Mouse (Mus musculus): Measurements from ENCODE around the gene Tango2. TPM values are rescaled to one million over a fixed set of nuclear protein-coding genes. Genes with fewer than 3 reads are reported as not detected.

Gene Tango2
- polyA plus RNA-seq, 1 experiment from 2014 or later = 70.0 TPM

GRCm38 (mm10) chr16:18356961-18357360 lies 9.1 kb upstream of the Tango2 start:
- H3K4me1 ChIP-seq (ENCODE audit: control insufficient read depth, insufficient read depth, low read length) = no peaks in the 10 kb centered on the region
- no peaks in the 10 kb centered on the region for H3K9me3 ChIP-seq (ENCODE audit: control insufficient read depth, low read length)
- H3K36me3 ChIP-seq (ENCODE audit: control insufficient read depth, insufficient read depth, low read length) = peaks cover 21% of the 10 kb centered on the region; the same call in 1 of the 2 replicates
- no peak overlapping the region for H3K27ac ChIP-seq (replicated peaks; ENCODE audit: low read depth, low read length)
- H3K27me3 ChIP-seq (ENCODE audit: control insufficient read depth, insufficient read depth, low read length) = no peaks in the 10 kb centered on the region
- no peak for ATAC-seq (ENCODE audit: low FRiP score, low TSS enrichment)
- no peak overlapping the region for H3K9ac ChIP-seq (replicated peaks; ENCODE audit: low read length)
- H3K4me2 ChIP-seq (ENCODE audit: low read length) = no peak overlapping the region
- DNase-seq = no peak
- no peak overlapping the region for H3K4me3 ChIP-seq (replicated peaks; ENCODE audit: low read depth, low read length)
- WGBS = 92% methylated on average over 1 of the region's 1 CpGs

GRCm38 (mm10) chr16:18353106-18353505 lies 5.2 kb upstream of the Tango2 start:
- WGBS = 80% methylated on average over 1 of the region's 1 CpGs
- H3K36me3 ChIP-seq (ENCODE audit: control insufficient read depth, insufficient read depth, low read length) = peaks cover 21% of the 10 kb centered on the region; the same call in 1 of the 2 replicates
- no peak for DNase-seq

DNA sequence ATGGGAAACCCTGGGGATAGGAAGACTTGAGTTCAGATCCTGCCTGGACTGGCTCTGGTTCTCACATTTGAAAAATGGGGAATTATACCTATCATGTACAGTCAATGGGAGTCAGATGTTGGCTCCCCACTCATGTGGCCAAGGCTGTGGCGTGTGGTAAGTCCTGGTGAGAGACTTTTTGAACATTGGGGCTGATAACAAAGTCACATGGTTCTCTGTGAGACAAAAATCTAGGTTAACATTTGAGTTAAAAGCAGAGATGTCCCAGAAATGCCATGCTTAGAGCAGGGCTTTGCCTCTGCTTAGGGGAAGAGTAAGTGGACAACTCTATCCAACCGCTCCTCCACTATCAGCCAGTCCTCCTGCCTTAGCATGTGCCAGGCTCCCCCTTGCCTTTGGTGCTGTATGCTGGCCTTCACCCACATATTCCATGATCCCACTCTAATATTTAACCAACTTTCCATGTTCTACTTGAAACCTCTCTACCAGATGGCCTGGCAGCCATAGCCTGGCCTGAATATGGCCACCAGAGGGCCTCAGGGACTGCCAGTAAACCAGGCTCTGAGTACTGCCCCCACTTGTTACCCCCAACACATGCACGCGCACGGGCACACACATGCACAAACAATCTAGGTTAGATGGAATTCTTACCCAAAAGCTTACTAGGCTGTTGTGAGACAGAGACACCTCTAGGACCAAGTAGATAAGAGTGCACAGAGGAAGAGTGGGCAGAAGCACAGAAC lies 3.6 kb upstream of the Tango2 start:
- no peaks in the 10 kb centered on the region for H3K9me3 ChIP-seq (ENCODE audit: control insufficient read depth, low read length)
- H3K4me2 ChIP-seq (ENCODE audit: low read length) = no peak overlapping the region
- no peaks in the 10 kb centered on the region for H3K27me3 ChIP-seq (ENCODE audit: control insufficient read depth, insufficient read depth, low read length)
- peaks cover 12% of the 10 kb centered on the region; the same call in 1 of the 2 replicates for H3K4me1 ChIP-seq (ENCODE audit: control insufficient read depth, insufficient read depth, low read length)
- no peak overlapping the region for H3K4me3 ChIP-seq (replicated peaks; ENCODE audit: low read depth, low read length)
- peaks cover 21% of the 10 kb centered on the region; the same call in 1 of the 2 replicates for H3K36me3 ChIP-seq (ENCODE audit: control insufficient read depth, insufficient read depth, low read length)
- H3K27ac ChIP-seq (replicated peaks; ENCODE audit: low read depth, low read length) = no peak overlapping the region
- 60% methylated on average over 5 of the region's 5 CpGs for WGBS
- H3K9ac ChIP-seq (replicated peaks; ENCODE audit: low read length) = no peak overlapping the region
- DNase-seq = peak; percentile 51
- no peak for ATAC-seq (ENCODE audit: low FRiP score, low TSS enrichment)

More at GRCm38 (mm10) chr16:18353106-18353505, 5.2 kb upstream of the Tango2 start:
- no peaks in the 10 kb centered on the region for H3K27me3 ChIP-seq (ENCODE audit: control insufficient read depth, insufficient read depth, low read length)
- H3K4me3 ChIP-seq (replicated peaks; ENCODE audit: low read depth, low read length) = no peak overlapping the region
- H3K4me2 ChIP-seq (ENCODE audit: low read length) = no peak overlapping the region
- no peak overlapping the region for H3K9ac ChIP-seq (replicated peaks; ENCODE audit: low read length)
- no peak overlapping the region for H3K27ac ChIP-seq (replicated peaks; ENCODE audit: low read depth, low read length)
- no peak for ATAC-seq (ENCODE audit: low FRiP score, low TSS enrichment)
- H3K9me3 ChIP-seq (ENCODE audit: control insufficient read depth, low read length) = no peaks in the 10 kb centered on the region
- H3K4me1 ChIP-seq (ENCODE audit: control insufficient read depth, insufficient read depth, low read length) = peaks cover 12% of the 10 kb centered on the region; the same call in 1 of the 2 replicates

- no peaks in the 10 kb centered on the region for H3K27me3 ChIP-seq (ENCODE audit: control insufficient read depth, insufficient read depth, low read length)
- ATAC-seq (ENCODE audit: low FRiP score, low TSS enrichment) (no peak), DNase-seq (no peak)
- WGBS = 72% methylated on average over 12 of the region's 12 CpGs
- H3K4me3 ChIP-seq (replicated peaks; ENCODE audit: low read depth, low read length) = peak overlapping the region; percentile 93
- no peak overlapping the region for H3K27ac ChIP-seq (replicated peaks; ENCODE audit: low read depth, low read length)
- H3K4me1 ChIP-seq (ENCODE audit: control insufficient read depth, insufficient read depth, low read length) = peaks cover 17% of the 10 kb centered on the region; the same call in 1 of the 2 replicates
- no peaks in the 10 kb centered on the region for H3K9me3 ChIP-seq (ENCODE audit: control insufficient read depth, low read length)
- H3K4me2 ChIP-seq (ENCODE audit: low read length) = peak overlapping the region; percentile 73
- no peak overlapping the region for H3K9ac ChIP-seq (replicated peaks; ENCODE audit: low read length)
- H3K36me3 ChIP-seq (ENCODE audit: control insufficient read depth, insufficient read depth, low read length) = peaks cover 21% of the 10 kb centered on the region; the same call in 1 of the 2 replicates
Measured at GRCm38 (mm10) chr16:18349761-18350325, 1.9 kb upstream of the Tango2 start.

DNA sequence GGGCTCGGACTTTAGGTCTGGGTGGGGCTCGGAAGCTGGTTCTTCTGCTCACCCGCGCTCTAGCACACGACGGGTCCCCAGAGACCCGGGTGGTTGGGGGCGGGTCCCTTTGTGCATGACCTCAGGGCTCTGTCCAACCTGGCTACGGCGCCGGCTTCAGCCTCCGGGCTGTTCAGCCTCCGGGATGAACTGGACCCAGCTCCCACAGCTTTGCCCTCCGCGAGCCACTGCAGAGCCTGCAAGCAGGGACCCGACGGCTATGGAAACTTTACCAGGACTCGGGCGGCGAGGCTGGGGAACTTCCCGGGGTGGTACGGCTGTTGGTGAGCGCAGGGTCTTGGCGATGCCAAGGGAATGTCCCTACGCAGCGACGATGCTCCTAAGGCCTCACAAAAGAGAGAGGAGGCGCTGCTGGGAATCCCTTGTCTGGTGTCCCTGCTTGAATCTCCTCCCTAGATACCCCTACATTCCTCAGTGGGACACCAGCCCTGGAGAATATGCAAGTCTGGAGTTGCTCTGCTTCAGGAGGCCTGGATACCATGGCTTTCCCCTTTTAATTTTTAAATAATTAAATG lies 785 bp upstream of the Tango2 start:
- ATAC-seq (ENCODE audit: low FRiP score, low TSS enrichment) (no peak; the same call in 1 of the 2 replicates), DNase-seq (peak; percentile 72)
- Histone ChIP-seq H3K4me2 (ENCODE audit: low read length) (peak overlapping the region; percentile 73), H3K4me3 (replicated peaks; ENCODE audit: low read depth, low read length) (peak overlapping the region; percentile 93), H3K27me3 (ENCODE audit: control insufficient read depth, insufficient read depth, low read length) (no peaks in the 10 kb centered on the region), H3K27ac (replicated peaks; ENCODE audit: low read depth, low read length) (peak overlapping the region; percentile 72), H3K4me1 (ENCODE audit: control insufficient read depth, insufficient read depth, low read length) (peaks cover 22% of the 10 kb centered on the region; the same call in 1 of the 2 replicates), H3K36me3 (ENCODE audit: control insufficient read depth, insufficient read depth, low read length) (peaks cover 9% of the 10 kb centered on the region; the same call in 1 of the 2 replicates), H3K9ac (replicated peaks; ENCODE audit: low read length) (peak overlapping the region; percentile 82), H3K9me3 (ENCODE audit: control insufficient read depth, low read length) (no peaks in the 10 kb centered on the region)
- WGBS = 1% methylated on average over 28 of the region's 28 CpGs

GRCm38 (mm10) chr16:18345243-18345642 lies 2.7 kb downstream of the Tango2 start:
- ATAC-seq (ENCODE audit: low FRiP score, low TSS enrichment) = peak; percentile 14; the same call in 1 of the 2 replicates
- H3K4me2 ChIP-seq (ENCODE audit: low read length) = no peak overlapping the region
- DNase-seq = peak; percentile 92
- H3K4me3 ChIP-seq (replicated peaks; ENCODE audit: low read depth, low read length) = no peak overlapping the region
- no peaks in the 10 kb centered on the region for H3K27me3 ChIP-seq (ENCODE audit: control insufficient read depth, insufficient read depth, low read length)
- no peaks in the 10 kb centered on the region for H3K36me3 ChIP-seq (ENCODE audit: control insufficient read depth, insufficient read depth, low read length)
- H3K9ac ChIP-seq (replicated peaks; ENCODE audit: low read length) = no peak overlapping the region
- no peaks in the 10 kb centered on the region for H3K9me3 ChIP-seq (ENCODE audit: control insufficient read depth, low read length)
- peaks cover 33% of the 10 kb centered on the region for H3K4me1 ChIP-seq (ENCODE audit: control insufficient read depth, insufficient read depth, low read length)
- 3% methylated on average over 3 of the region's 3 CpGs for WGBS
- H3K27ac ChIP-seq (replicated peaks; ENCODE audit: low read depth, low read length) = 0 out of 2 replicates have a peak overlapping the region, but pooled peaks have one; percentile 32

DNA sequence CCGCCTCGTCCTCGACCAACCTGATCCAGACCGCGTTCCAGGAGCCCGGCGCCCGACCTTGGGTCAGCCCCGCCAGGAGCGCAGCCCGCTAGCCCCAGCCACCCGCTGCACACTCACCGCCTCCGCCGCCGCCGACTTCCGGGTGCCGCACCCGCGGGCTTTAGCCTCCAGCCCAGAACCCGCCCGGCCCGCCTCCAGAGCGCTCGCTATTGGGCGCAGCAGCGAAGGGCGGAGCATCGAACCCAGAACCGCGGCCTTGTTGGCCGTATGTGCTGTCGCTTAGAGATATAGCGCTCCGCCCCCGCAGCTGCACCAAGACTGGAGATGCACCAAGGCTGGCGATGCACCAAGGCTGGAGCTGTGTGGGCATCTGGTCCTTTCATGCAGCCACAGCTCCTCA lies 4.1 kb downstream of the Tango2 start:
- Histone ChIP-seq H3K4me3 (replicated peaks; ENCODE audit: low read depth, low read length) (peak overlapping the region; percentile 60), H3K4me2 (ENCODE audit: low read length) (peak overlapping the region; percentile 76), H3K9me3 (ENCODE audit: control insufficient read depth, low read length) (no peaks in the 10 kb centered on the region), H3K4me1 (ENCODE audit: control insufficient read depth, insufficient read depth, low read length) (peaks cover 24% of the 10 kb centered on the region), H3K27ac (replicated peaks; ENCODE audit: low read depth, low read length) (peak overlapping the region; percentile 53), H3K27me3 (ENCODE audit: control insufficient read depth, insufficient read depth, low read length) (no peaks in the 10 kb centered on the region), H3K9ac (replicated peaks; ENCODE audit: low read length) (peak overlapping the region; percentile 67), H3K36me3 (ENCODE audit: control insufficient read depth, insufficient read depth, low read length) (no peaks in the 10 kb centered on the region)
- peak; percentile 98 for DNase-seq
- under 1% methylated on average over 38 of the region's 38 CpGs for WGBS
- ATAC-seq (ENCODE audit: low FRiP score, low TSS enrichment) = peak; percentile 90

DNA sequence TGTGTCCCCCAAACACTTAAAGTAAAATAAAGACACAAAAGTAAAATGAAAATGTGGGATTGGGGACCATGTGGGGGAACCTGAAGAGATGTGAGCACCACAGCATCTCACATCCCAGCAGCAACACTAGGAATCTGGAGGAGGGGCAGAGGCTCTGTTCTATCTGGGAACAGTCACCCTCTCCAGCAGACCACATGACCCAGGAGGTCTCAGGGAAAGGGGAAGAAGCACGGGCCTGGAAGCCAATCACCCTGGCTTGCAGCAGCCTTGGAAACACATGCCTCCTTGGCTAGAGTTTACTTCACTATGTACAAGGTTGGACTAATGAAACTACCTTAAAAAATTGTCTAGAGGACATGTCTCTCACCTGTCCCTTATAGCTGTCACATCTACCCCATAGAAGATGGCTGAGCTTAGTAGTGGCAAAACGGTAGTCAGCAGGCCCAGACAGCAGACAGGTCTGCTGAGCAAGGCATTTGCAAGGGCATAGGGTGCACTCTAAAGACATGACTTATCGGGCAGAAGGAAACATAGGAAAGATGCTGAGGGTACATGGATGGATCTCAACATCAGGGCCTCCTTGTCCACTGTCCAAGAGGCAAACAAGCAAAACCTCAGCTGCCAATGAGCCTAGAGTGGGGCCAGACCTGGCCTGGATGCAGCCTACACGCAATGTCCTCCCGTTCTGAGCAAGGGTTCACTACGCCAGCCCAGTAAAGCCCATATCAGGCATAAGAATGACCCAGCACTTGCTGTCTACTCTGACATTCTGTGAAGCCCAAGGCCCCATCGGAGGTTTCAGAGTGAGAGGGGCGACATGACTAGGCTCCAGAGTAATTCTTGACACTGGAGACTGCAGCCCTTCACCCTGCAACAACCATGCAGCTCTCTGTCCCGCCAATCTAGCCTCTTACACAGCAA lies 5.0 kb downstream of the Tango2 start:
- Histone ChIP-seq H3K4me2 (ENCODE audit: low read length) (peak overlapping the region; percentile 76), H3K9ac (replicated peaks; ENCODE audit: low read length) (peak overlapping the region; percentile 67), H3K9me3 (ENCODE audit: control insufficient read depth, low read length) (no peaks in the 10 kb centered on the region), H3K36me3 (ENCODE audit: control insufficient read depth, insufficient read depth, low read length) (peaks cover 5% of the 10 kb centered on the region; the same call in 1 of the 2 replicates), H3K27me3 (ENCODE audit: control insufficient read depth, insufficient read depth, low read length) (no peaks in the 10 kb centered on the region), H3K4me1 (ENCODE audit: control insufficient read depth, insufficient read depth, low read length) (peaks cover 24% of the 10 kb centered on the region), H3K4me3 (replicated peaks; ENCODE audit: low read depth, low read length) (peak overlapping the region; percentile 60), H3K27ac (replicated peaks; ENCODE audit: low read depth, low read length) (peak overlapping the region; percentile 53)
- DNase-seq = no peak
- ATAC-seq (ENCODE audit: low FRiP score, low TSS enrichment) = no peak
- 42% methylated on average over 9 of the region's 9 CpGs for WGBS
